Mouse (Mus musculus) urinary bladder, adult 2 months (tissue): ENCODE measurements around the gene Disc1. TPM values are rescaled to one million over a fixed set of nuclear protein-coding genes. Genes with fewer than 3 reads are reported as not detected.

Experiments
- DNase-seq: peaks from one replicate; pipeline ENCODE4 v3.0.0; 2022; ENCODE audit warnings: low spot score
- polyA plus RNA-seq: library from polyadenylated mRNA; depleted of rRNA; stranded (reverse); fragments of >200 nt; gene quantifications from 2 replicates; pipeline ENCODE4 v1.2.3, GENCODE M21; 2012; rRNA removed

Gene Disc1
- polyA plus RNA-seq: 0.84 and 0.91 TPM in 2 replicates

DNA sequence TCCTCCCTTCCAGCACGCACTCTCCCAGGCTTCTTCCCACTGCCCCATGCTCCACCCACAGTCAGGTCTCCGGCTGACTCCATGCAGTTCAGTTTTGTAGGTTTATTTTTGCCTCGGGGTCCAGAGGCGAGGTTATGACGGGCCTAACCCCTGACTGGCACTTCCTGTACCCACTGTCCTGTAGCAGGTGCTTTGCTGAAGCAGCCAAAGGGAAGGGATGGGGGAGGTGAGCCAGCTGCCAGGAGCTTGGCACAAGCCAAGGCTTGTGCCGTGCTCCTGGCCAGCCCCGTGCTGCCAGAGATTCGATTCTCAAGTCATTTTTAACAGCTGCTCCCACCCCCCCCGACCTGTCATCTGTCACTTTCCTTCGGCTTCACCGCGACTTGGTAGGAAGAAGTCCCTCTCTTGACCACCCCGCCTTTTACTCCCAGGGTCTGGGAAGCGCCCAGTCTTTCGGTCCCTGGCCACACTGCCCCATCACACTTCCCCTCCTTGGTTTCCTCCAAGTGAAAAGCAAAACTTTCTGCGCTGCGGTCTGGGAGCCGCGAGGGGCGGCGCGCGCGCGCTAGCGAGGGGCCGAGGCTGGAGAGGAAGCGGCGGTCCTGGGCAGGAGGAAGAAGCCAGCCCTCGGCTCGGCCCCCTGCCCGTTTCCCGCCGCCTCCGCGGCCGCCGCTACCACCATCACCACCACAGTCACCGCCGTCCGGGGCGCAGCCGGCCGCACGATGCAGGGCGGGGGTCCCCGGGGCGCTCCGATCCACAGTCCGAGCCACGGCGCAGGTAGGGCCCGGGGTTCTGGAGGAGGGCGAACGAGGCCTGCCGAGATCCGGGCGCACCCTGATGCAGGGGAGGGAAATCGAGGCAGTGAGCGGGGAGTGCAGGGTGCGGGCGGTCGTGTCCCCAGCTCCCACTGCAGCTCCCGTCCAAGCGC is at the start of gene Disc1:
Gene Disc1, plus strand, starts transcription at position 691 of the 931 bp plus-strand sequence.
- DNase-seq: no peak

GRCm38 (mm10) chr8:125012695-125013627 is 41.0 kb upstream of the Disc1 start, which contains the start of gene Tsnax:
TSS of gene Tsnax (plus strand) at chr8:125012997.
- DNase-seq: peak; percentile 86

GRCm38 (mm10) chr8:125024085-125024484 is 29.9 kb upstream of the Disc1 start:
- no peak for DNase-seq

DNA sequence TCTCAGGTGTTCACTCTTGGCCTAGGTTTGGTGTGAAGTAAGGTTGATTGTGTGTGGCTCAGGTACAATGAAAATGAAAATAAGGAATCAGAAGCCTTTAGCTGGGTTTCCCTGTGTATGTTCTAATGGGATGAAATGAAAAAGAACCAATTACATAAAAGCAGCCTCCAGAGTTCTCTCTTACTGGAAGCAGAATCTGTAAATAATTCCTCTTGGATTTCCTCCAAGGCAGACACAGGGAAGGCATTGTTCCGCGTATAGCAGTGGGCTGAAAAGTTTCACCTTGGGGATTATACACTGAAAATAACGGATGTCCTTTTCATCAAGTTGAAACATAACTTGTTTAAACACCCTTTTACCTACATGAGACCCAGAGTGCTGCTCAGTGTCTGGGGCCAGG is 26.8 kb upstream of the Disc1 start:
- no peak for DNase-seq

DNA sequence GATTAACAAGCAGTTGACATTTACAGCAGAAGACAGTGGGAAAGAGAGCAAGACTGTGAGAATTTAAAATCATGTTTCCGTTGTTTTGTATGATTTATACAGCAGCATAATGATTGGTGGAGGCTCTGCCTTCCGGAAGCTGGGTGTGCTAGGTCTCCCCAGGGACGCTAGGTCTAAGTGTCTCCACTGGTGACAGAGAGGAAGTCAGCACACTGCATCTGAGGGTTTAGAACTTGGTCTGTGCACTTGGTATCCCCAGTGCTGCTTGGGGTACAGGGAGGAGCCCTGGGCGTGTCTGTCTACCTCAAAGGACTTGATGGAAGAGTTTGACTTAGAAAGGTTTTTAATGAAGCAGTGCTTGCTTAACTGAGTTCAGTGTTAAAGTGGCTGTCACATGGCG is 25.2 kb upstream of the Disc1 start:
- DNase-seq: no peak

- no peak for DNase-seq
Measured at GRCm38 (mm10) chr8:125031276-125031675, 22.7 kb upstream of the Disc1 start.

DNA sequence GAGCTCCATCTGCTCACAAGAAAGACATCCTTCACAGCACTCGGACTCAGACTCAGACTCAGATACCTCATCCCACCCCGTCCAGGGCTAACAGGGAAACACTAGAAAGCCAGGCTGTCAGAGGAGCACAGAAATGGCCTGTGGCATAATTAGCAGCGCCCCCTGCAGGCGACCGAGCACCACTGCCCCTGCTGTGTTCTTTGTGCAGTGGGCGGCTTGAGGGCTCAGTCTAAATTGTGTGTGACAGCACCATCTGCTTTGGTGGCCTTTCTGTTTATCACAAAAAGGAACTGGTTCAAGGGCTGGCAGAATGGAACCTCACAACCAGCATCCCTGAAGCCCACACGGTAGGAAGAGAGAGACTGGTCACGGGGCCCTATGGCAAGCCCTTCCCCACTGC is 19.3 kb upstream of the Disc1 start:
- peak; percentile 40 for DNase-seq

GRCm38 (mm10) chr8:125037081-125037480 is 16.9 kb upstream of the Disc1 start:
- no peak for DNase-seq

DNA sequence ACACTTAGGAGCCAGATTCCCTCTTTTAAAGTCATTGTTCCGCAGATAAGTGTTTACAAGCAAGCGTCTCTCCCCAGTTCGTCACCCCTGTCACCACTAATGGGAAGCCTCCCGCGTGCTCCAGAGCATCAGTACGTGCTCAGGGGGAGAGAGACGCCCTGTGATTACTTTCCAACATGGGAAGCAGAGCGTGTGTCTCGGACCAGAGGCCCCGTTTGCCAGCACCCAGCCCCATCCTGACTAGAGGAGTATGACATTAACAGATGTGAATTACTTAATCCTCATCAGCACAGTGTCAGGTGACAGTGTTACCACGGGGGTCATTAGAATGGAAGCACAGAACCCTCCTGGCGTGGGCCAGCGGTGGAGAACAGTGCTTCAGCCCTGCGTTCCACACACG is 15.3 kb upstream of the Disc1 start:
- DNase-seq: no peak

DNA sequence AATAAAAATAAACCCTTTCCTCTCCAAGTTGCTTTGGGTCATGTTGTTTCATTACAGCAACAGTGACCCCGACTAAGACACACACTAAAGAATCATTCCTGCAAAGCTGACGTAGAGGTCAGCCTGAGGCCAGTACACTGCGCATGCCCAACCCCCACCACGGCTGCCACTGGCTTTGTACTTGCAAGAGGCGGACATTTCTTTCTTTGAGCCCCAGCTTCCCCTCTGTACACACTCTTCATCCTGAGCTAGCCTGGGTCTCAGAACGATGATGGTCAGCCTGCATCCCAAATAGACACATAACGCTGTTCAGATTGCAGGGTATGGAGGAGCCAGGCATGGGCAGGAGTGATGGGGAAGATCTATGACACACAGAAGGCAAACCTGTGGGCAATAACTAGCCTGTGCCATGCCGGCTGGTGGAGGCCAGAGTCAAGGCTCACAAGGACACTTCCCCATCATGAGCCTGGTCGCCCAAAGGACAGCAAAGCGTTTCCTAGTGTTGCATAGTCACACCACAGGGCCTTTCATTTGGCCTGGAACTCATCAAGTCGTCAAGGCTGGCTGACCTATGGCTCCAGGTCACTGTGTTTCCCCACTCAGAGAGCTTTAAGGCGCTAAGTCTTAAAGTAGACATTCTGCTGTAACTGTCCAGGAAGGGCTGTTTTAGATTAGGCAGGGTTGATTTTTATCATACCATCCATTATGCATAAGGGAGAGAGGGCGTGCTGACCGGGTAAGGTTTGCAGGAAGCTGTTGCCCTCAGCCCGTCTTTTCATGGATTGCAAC is 13.2 kb upstream of the Disc1 start:
- no peak for DNase-seq

- DNase-seq: no peak
Measured at GRCm38 (mm10) chr8:125041496-125041895, 12.5 kb upstream of the Disc1 start.

DNA sequence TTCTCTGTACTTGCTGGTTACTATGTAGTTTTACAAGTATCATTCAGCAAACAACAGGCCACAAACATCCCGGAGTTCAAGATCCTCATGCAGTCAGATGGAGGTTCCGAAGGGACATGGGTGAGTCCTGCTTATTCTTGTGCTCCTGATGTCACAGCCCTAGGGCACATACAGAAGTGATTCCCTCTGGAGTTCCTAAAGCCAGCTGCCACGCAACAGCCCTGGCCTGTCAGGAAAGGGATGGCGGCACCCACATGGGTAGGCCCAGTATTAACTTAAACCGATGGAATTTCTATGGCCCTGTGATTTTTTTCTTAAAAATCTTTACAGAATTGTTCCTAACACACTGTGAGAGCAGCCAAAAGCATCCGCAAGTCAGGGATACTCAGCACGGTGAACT is 10.6 kb upstream of the Disc1 start:
- DNase-seq: no peak

GRCm38 (mm10) chr8:125043935-125044334 is 10.1 kb upstream of the Disc1 start:
- no peak for DNase-seq

DNA sequence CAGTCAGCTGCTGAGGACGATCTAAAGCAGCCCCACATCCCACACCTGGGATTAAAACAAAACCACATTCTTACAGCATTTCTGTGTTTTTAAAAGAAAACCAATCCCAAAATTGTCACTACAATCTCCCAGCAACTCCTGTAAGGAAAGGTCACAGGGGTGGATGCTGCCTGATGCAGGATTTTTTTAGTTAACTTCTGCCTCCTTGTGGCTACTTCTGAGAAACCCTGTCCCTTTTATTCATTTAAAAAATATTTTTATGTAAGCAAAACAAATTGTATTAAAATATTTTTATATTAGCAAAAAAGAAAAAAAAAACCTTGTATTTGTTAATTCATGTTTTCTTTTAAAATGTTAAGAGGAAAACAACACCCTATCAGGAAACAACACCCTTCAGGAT is 8.2 kb upstream of the Disc1 start:
- no peak for DNase-seq

DNA sequence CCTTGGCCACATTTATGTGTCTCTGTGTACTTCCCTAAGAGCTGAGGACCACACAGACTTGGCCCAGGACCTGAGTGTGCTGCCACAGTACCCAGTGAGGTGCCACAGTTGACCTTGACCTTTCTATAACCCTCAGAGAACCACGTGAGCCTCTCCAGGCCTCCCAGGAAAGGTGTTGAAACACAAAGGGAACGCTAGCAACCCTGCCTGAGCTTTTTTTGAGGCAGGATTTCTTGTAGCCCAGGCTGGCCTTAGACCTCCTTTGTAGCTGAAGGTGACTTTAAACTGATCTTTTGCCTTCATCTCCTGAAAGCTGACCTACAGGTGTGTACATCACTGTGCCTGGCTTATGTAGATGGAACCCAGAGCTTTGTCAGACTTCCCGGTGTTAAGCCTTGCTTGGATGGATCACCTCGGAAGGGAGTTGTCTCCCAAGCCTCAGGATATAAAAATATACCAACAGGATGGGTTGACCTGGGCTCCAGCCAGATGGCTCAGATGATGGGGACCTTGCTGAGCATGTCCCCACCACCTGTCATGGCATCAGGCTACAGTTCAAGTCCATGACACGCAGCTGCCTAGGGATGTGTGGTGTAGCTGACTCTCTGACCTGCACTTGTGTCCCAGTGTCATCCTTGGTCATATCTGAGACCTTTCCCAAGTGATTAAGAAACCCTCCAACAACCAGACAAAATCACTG is 4.8 kb upstream of the Disc1 start:
- DNase-seq: no peak

GRCm38 (mm10) chr8:125049826-125050225 is 4.2 kb upstream of the Disc1 start:
- DNase-seq: no peak

GRCm38 (mm10) chr8:125052026-125052425 is 2.0 kb upstream of the Disc1 start:
- DNase-seq: no peak

DNA sequence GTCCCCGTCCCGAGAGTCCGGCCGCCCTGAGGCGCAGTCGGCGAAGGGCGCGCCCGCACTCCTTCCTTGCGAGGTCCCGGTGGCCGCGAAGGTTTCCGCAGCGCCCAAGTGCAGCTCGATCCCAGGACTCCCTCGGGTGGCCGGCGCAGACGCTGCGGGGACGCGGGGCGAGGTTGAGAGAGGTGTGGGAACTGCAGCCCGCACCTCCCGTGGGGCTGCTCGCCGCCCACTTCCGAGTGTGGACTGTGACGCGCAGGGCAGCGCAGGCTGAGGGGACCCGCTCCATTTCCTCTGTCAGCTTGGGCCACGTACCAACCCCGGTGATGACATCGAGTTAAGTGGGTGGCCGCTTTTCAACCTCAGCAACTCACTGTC is 428 bp downstream of the Disc1 start:
- DNase-seq: no peak

- DNase-seq: no peak
Measured at GRCm38 (mm10) chr8:125060904-125061303, 6.9 kb downstream of the Disc1 start.

- no peak for DNase-seq
Measured at GRCm38 (mm10) chr8:125065596-125065995, 11.6 kb downstream of the Disc1 start.
